Mouse (Mus musculus): ENCODE measurements around the gene Sirt1. TPM values are rescaled to one million over a fixed set of nuclear protein-coding genes. Genes with fewer than 3 reads are reported as not detected.

Gene Sirt1
- 6.5 and 7.7 TPM in 2 replicates for polyA plus RNA-seq (2015; fragmentation: Nextera tagmentation; extraction: Ambion mirVana)

- Histone ChIP-seq H3K4me3 (peak within 1 kb of the TSS; percentile 60), H3K27ac (no peak within 1 kb of the TSS), H3K4me2 (peak within 1 kb of the TSS; percentile 87), H3K9me3 (no peaks in the 10 kb centered on the region), H3K9ac (peak within 1 kb of the TSS; percentile 75), H3K36me3 (no peaks in the 10 kb centered on the region), H3K27me3 (peaks cover 8% of the 10 kb centered on the region; the same call in 1 of the 2 replicates), H3K4me1 (peaks cover 4% of the 10 kb centered on the region; the same call in 1 of the 2 replicates)
- ATAC-seq (ENCODE audit: insufficient number of reproducible peaks, insufficient read depth, low FRiP score, low TSS enrichment, low read depth) = no peak
- WGBS = 4% methylated on average over 24 of the region's 24 CpGs
Observed at GRCm38 (mm10) chr10:63381498-63382280, at the start of gene Sirt1. TSS of gene Sirt1 (minus strand) at chr10:63381704.

- under 1% methylated on average over 55 of the region's 55 CpGs for WGBS
Observed at GRCm38 (mm10) chr10:63429785-63430305, 48.3 kb upstream of the Sirt1 start, which contains the start of gene Ctnna3. TSS of gene Ctnna3 (plus strand) at chr10:63430098.

GRCm38 (mm10) chr10:63429380-63429779, 47.9 kb upstream of the Sirt1 start:
- H3K27ac ChIP-seq = peak overlapping the region; percentile 84
- no peaks in the 10 kb centered on the region for H3K27me3 ChIP-seq
- no peaks in the 10 kb centered on the region for H3K4me1 ChIP-seq
- ATAC-seq (ENCODE audit: insufficient number of reproducible peaks, insufficient read depth, low FRiP score, low TSS enrichment, low read depth) = peak; percentile 90
- H3K36me3 ChIP-seq = no peaks in the 10 kb centered on the region
- H3K9ac ChIP-seq = peak overlapping the region; percentile 82
- WGBS = under 1% methylated on average over 34 of the region's 34 CpGs
- no peaks in the 10 kb centered on the region for H3K9me3 ChIP-seq
- H3K4me3 ChIP-seq = peak overlapping the region; percentile 75
- H3K4me2 ChIP-seq = peak overlapping the region; percentile 68

More at GRCm38 (mm10) chr10:63429785-63430305, 48.3 kb upstream of the Sirt1 start, which contains the start of gene Ctnna3:
- Histone ChIP-seq H3K4me1 (no peaks in the 10 kb centered on the region), H3K4me2 (peak within 1 kb of the TSS; percentile 68), H3K27ac (peak within 1 kb of the TSS; percentile 84), H3K9ac (peak within 1 kb of the TSS; percentile 82), H3K4me3 (peak within 1 kb of the TSS; percentile 75), H3K27me3 (no peaks in the 10 kb centered on the region), H3K9me3 (no peaks in the 10 kb centered on the region), H3K36me3 (no peaks in the 10 kb centered on the region)
- ATAC-seq (ENCODE audit: insufficient number of reproducible peaks, insufficient read depth, low FRiP score, low TSS enrichment, low read depth) = peak; percentile 95

- no peak for ATAC-seq (ENCODE audit: insufficient number of reproducible peaks, insufficient read depth, low FRiP score, low TSS enrichment, low read depth)
- peak overlapping the region; percentile 75 for H3K4me3 ChIP-seq
- no peaks in the 10 kb centered on the region for H3K4me1 ChIP-seq
- peak overlapping the region; percentile 69 for H3K9ac ChIP-seq
- H3K27me3 ChIP-seq = no peaks in the 10 kb centered on the region
- H3K4me2 ChIP-seq = peak overlapping the region; percentile 68
- peak overlapping the region; percentile 55 for H3K27ac ChIP-seq
- no peaks in the 10 kb centered on the region for H3K9me3 ChIP-seq
- no peaks in the 10 kb centered on the region for H3K36me3 ChIP-seq
- WGBS = 2% methylated on average over 11 of the region's 11 CpGs
Observed at GRCm38 (mm10) chr10:63429023-63429340, 47.5 kb upstream of the Sirt1 start.

- peak overlapping the region; percentile 55 for H3K27ac ChIP-seq
- 21% methylated on average over 19 of the region's 19 CpGs for WGBS
Observed at GRCm38 (mm10) chr10:63428243-63429022, 46.9 kb upstream of the Sirt1 start.

GRCm38 (mm10) chr10:63427146-63427545, 45.6 kb upstream of the Sirt1 start:
- H3K4me1 ChIP-seq = no peaks in the 10 kb centered on the region
- ATAC-seq (ENCODE audit: insufficient number of reproducible peaks, insufficient read depth, low FRiP score, low TSS enrichment, low read depth) = no peak
- H3K36me3 ChIP-seq = no peaks in the 10 kb centered on the region
- no peak overlapping the region for H3K9ac ChIP-seq
- H3K4me2 ChIP-seq = no peak overlapping the region
- H3K9me3 ChIP-seq = no peaks in the 10 kb centered on the region
- no peak overlapping the region for H3K27ac ChIP-seq
- H3K27me3 ChIP-seq = no peaks in the 10 kb centered on the region
- WGBS = 69% methylated on average over 8 of the region's 8 CpGs
- no peak overlapping the region for H3K4me3 ChIP-seq

More at GRCm38 (mm10) chr10:63428243-63429022, 46.9 kb upstream of the Sirt1 start:
- H3K36me3 ChIP-seq = no peaks in the 10 kb centered on the region
- no peaks in the 10 kb centered on the region for H3K27me3 ChIP-seq
- no peak for ATAC-seq (ENCODE audit: insufficient number of reproducible peaks, insufficient read depth, low FRiP score, low TSS enrichment, low read depth)
- H3K4me3 ChIP-seq = peak overlapping the region; percentile 75
- H3K9me3 ChIP-seq = no peaks in the 10 kb centered on the region
- peak overlapping the region; percentile 69 for H3K9ac ChIP-seq
- H3K4me1 ChIP-seq = no peaks in the 10 kb centered on the region
- H3K4me2 ChIP-seq = peak overlapping the region; percentile 68

GRCm38 (mm10) chr10:63424475-63424814, 42.9 kb upstream of the Sirt1 start:
- Histone ChIP-seq H3K36me3 (no peaks in the 10 kb centered on the region), H3K9ac (no peak overlapping the region), H3K4me3 (no peak overlapping the region), H3K9me3 (no peaks in the 10 kb centered on the region), H3K4me2 (no peak overlapping the region), H3K27ac (no peak overlapping the region), H3K27me3 (no peaks in the 10 kb centered on the region), H3K4me1 (no peaks in the 10 kb centered on the region)
- ATAC-seq (ENCODE audit: insufficient number of reproducible peaks, insufficient read depth, low FRiP score, low TSS enrichment, low read depth) = no peak

- Histone ChIP-seq H3K4me3 (no peak overlapping the region), H3K4me2 (no peak overlapping the region), H3K9ac (no peak overlapping the region), H3K36me3 (no peaks in the 10 kb centered on the region), H3K9me3 (no peaks in the 10 kb centered on the region), H3K4me1 (no peaks in the 10 kb centered on the region), H3K27ac (no peak overlapping the region), H3K27me3 (no peaks in the 10 kb centered on the region)
- 87% methylated on average over 9 of the region's 9 CpGs for WGBS
- no peak for ATAC-seq (ENCODE audit: insufficient number of reproducible peaks, insufficient read depth, low FRiP score, low TSS enrichment, low read depth)
Observed at GRCm38 (mm10) chr10:63423591-63424474, 42.3 kb upstream of the Sirt1 start.

- Histone ChIP-seq H3K9me3 (no peaks in the 10 kb centered on the region), H3K27me3 (no peaks in the 10 kb centered on the region), H3K4me3 (no peak overlapping the region), H3K4me2 (no peak overlapping the region), H3K36me3 (no peaks in the 10 kb centered on the region), H3K9ac (no peak overlapping the region), H3K27ac (no peak overlapping the region), H3K4me1 (no peaks in the 10 kb centered on the region)
- no peak for ATAC-seq (ENCODE audit: insufficient number of reproducible peaks, insufficient read depth, low FRiP score, low TSS enrichment, low read depth)
- WGBS = 90% methylated on average over 5 of the region's 5 CpGs
Observed at GRCm38 (mm10) chr10:63422736-63422992, 41.2 kb upstream of the Sirt1 start.

GRCm38 (mm10) chr10:63421739-63422735, 40.5 kb upstream of the Sirt1 start, which contains the start of gene Gm7075:
TSS of gene Gm7075 (minus strand) at chr10:63421789.
- Histone ChIP-seq H3K9me3 (no peaks in the 10 kb centered on the region), H3K27ac (no peak within 1 kb of the TSS), H3K36me3 (no peaks in the 10 kb centered on the region), H3K4me3 (no peak within 1 kb of the TSS), H3K27me3 (no peaks in the 10 kb centered on the region), H3K4me2 (no peak within 1 kb of the TSS), H3K4me1 (no peaks in the 10 kb centered on the region), H3K9ac (no peak within 1 kb of the TSS)
- 89% methylated on average over 18 of the region's 18 CpGs for WGBS
- no peak for ATAC-seq (ENCODE audit: insufficient number of reproducible peaks, insufficient read depth, low FRiP score, low TSS enrichment, low read depth)
